9 mouse cellular contexts compared by ENCODE assay signal in the genomic region with DNA sequence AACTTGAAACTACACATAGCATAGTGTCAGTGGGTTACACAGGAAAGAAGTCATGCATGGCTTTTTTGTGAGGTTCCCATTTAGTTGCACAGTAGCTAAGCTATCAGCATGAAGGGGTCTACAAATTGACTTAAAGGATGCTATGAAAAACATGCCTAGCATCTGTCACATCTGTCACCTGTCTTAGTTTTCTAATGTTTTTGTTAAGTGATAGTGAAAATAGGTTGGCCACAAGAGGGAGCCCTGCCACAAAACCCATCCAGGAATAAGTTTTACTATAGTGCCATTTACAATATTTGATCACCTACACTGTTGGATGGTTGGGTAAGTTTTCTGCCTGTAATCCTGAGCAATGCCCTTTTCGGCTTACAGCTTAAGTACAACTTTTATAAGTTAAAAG. TPM values are rescaled to one million over a fixed set of nuclear protein-coding genes. Genes with fewer than 3 reads are reported as not detected.
DNase-seq lines count a peak whose midpoint lies in the region; ATAC-seq and TF ChIP-seq lines count a peak whose summit lies in the region.
"Had no signal": no experiment of that assay in that cellular context is flagged by ENCODE, and none has a peak within 500 bp of the region (broad histone marks: within the 10 kb centered on the region; RNA-seq: fewer than 3 reads in every experiment).

No protein-coding gene starts in this region.

- no peaks in the 10 kb centered on the region for H3K27me3 ChIP-seq in forebrain, embryonic 11.5 days (ENCODE audit: control insufficient read depth, insufficient read depth, low read length)
- H3K27me3 ChIP-seq in forebrain, embryonic 15.5 days, result no peaks in the 10 kb centered on the region
- no peaks in the 10 kb centered on the region for H3K27me3 ChIP-seq in neural tube, embryonic 15.5 days (replicated peaks)
- H3K27me3 ChIP-seq in hindbrain, embryonic 16.5 days (replicated peaks; ENCODE audit: control insufficient read depth, insufficient read depth, low read length), result no peaks in the 10 kb centered on the region
- H3K27me3 ChIP-seq in lung, embryonic 16.5 days (ENCODE audit: control insufficient read depth, insufficient read depth, low read depth, low read length), result no peaks in the 10 kb centered on the region
- H3K27me3 ChIP-seq in stomach, postnatal 0 days (ENCODE audit: control insufficient read depth, insufficient read depth, low read length), result no peaks in the 10 kb centered on the region

- H3K4me1 ChIP-seq in forebrain, embryonic 11.5 days (replicated peaks; ENCODE audit: control insufficient read depth, insufficient read depth, low read length), result 0 out of 2 replicates have a peak, but pooled peaks cover 1% of the 10 kb centered on the region
- H3K4me1 ChIP-seq in forebrain, embryonic 15.5 days, result peaks cover 25% of the 10 kb centered on the region
- peaks cover 24% of the 10 kb centered on the region for H3K4me1 ChIP-seq in neural tube, embryonic 15.5 days
- H3K4me1 ChIP-seq in hindbrain, embryonic 16.5 days (ENCODE audit: control insufficient read depth, insufficient read depth, low read depth, low read length), result peaks cover 15% of the 10 kb centered on the region
- peaks cover 13% of the 10 kb centered on the region for H3K4me1 ChIP-seq in lung, embryonic 16.5 days (replicated peaks; ENCODE audit: control insufficient read depth, insufficient read depth, low read length)
- no peaks in the 10 kb centered on the region for H3K4me1 ChIP-seq in stomach, postnatal 0 days (replicated peaks; ENCODE audit: control insufficient read depth, insufficient read depth)

- TF ChIP-seq POLR2A in brain, embryonic 14.5 days (IDR thresholded peaks at IDR 0.05; ENCODE audit: borderline replicate concordance, extremely low read depth, insufficient read depth, insufficient read length, poor library complexity, severe bottlenecking), result no peak

- H3K4me3 ChIP-seq in forebrain, embryonic 11.5 days (ENCODE audit: low read depth, low read length), result no peak overlapping the region
- no peak overlapping the region for H3K4me3 ChIP-seq in forebrain, embryonic 15.5 days
- H3K4me3 ChIP-seq in neural tube, embryonic 15.5 days (replicated peaks), result no peak overlapping the region
- no peak overlapping the region for H3K4me3 ChIP-seq in hindbrain, embryonic 16.5 days (ENCODE audit: low read length)
- H3K4me3 ChIP-seq in lung, embryonic 16.5 days (ENCODE audit: low read length), result no peak overlapping the region
- no peak overlapping the region for H3K4me3 ChIP-seq in stomach, postnatal 0 days (ENCODE audit: low read depth, low read length)
- H3K4me3 ChIP-seq: myocyte had no signal

- no peak for TF ChIP-seq EP300 in stomach, postnatal 0 days (optimal IDR thresholded peaks at IDR 0.05)

- peak; percentile 42 for TF ChIP-seq CTCF in brain, embryonic 14.5 days (IDR thresholded peaks at IDR 0.05; ENCODE audit: borderline replicate concordance, extremely low read depth, insufficient read depth, insufficient read length)
- peak; percentile 79 for TF ChIP-seq CTCF in stomach, postnatal 0 days (IDR thresholded peaks at IDR 0.05; ENCODE audit: low read depth)

- WGBS in forebrain, embryonic 11.5 days, result 81% methylated on average over 1 of the region's 1 CpGs
- WGBS in forebrain, embryonic 15.5 days, result 71% methylated on average over 1 of the region's 1 CpGs
- WGBS in neural tube, embryonic 15.5 days, result 83% methylated on average over 1 of the region's 1 CpGs
- 81% methylated on average over 1 of the region's 1 CpGs for WGBS in hindbrain, embryonic 16.5 days
- 70% methylated on average over 1 of the region's 1 CpGs for whole genome bisulfite sequencing in lung, embryonic 16.5 days
- 60% methylated on average over 1 of the region's 1 CpGs for WGBS in stomach, postnatal 0 days

- no peak for ATAC-seq in forebrain, embryonic 11.5 days (replicated peaks; ENCODE audit: low FRiP score)
- ATAC-seq in forebrain, embryonic 15.5 days (replicated peaks), result no peak
- no peak for ATAC-seq in neural tube, embryonic 15.5 days (ENCODE audit: low FRiP score)
- peak; percentile 35; the same call in 1 of the 2 replicates for ATAC-seq in hindbrain, embryonic 16.5 days
- peak; percentile 19 for ATAC-seq in lung, embryonic 16.5 days (ENCODE audit: low read depth)
- 0 out of 2 replicates have a peak, but pooled peaks have one; percentile 22 for ATAC-seq in stomach, postnatal 0 days (ENCODE audit: low FRiP score, low TSS enrichment)

- H3K4me2 ChIP-seq in forebrain, embryonic 11.5 days (ENCODE audit: low read depth, low read length, severe bottlenecking), result no peak overlapping the region
- no peak overlapping the region for H3K4me2 ChIP-seq in forebrain, embryonic 15.5 days (replicated peaks)
- H3K4me2 ChIP-seq in neural tube, embryonic 15.5 days, result no peak overlapping the region
- H3K4me2 ChIP-seq in hindbrain, embryonic 16.5 days (ENCODE audit: low read length), result no peak overlapping the region
- H3K4me2 ChIP-seq in lung, embryonic 16.5 days (ENCODE audit: low read depth, low read length), result no peak overlapping the region
- H3K4me2 ChIP-seq in stomach, postnatal 0 days (replicated peaks; ENCODE audit: low read depth), result no peak overlapping the region

- no peaks in the 10 kb centered on the region for H3K9me3 ChIP-seq in forebrain, embryonic 11.5 days (ENCODE audit: control insufficient read depth, low read length)
- no peaks in the 10 kb centered on the region for H3K9me3 ChIP-seq in forebrain, embryonic 15.5 days
- H3K9me3 ChIP-seq in neural tube, embryonic 15.5 days (replicated peaks), result no peaks in the 10 kb centered on the region
- no peaks in the 10 kb centered on the region for H3K9me3 ChIP-seq in hindbrain, embryonic 16.5 days (ENCODE audit: control insufficient read depth, low read length)
- H3K9me3 ChIP-seq in lung, embryonic 16.5 days (ENCODE audit: control insufficient read depth, low read length), result no peaks in the 10 kb centered on the region
- no peaks in the 10 kb centered on the region for H3K9me3 ChIP-seq in stomach, postnatal 0 days (ENCODE audit: control insufficient read depth, low read length)

- no peak overlapping the region for H3K9ac ChIP-seq in forebrain, embryonic 11.5 days (ENCODE audit: low read length)
- H3K9ac ChIP-seq in forebrain, embryonic 15.5 days (replicated peaks), result no peak overlapping the region
- no peak overlapping the region for H3K9ac ChIP-seq in neural tube, embryonic 15.5 days (replicated peaks)
- H3K9ac ChIP-seq in hindbrain, embryonic 16.5 days (ENCODE audit: low read depth, low read length), result no peak overlapping the region
- no peak overlapping the region for H3K9ac ChIP-seq in lung, embryonic 16.5 days (ENCODE audit: low read length)
- no peak overlapping the region for H3K9ac ChIP-seq in stomach, postnatal 0 days (ENCODE audit: low read length)

- H3K36me3 ChIP-seq in forebrain, embryonic 11.5 days (ENCODE audit: control insufficient read depth, insufficient read depth, low read length), result peaks cover 5% of the 10 kb centered on the region; the same call in 1 of the 2 replicates
- H3K36me3 ChIP-seq in forebrain, embryonic 15.5 days, result peaks cover 31% of the 10 kb centered on the region
- H3K36me3 ChIP-seq in neural tube, embryonic 15.5 days, result peaks cover 16% of the 10 kb centered on the region
- peaks cover 14% of the 10 kb centered on the region for H3K36me3 ChIP-seq in hindbrain, embryonic 16.5 days (ENCODE audit: control insufficient read depth, insufficient read depth, low read length)
- H3K36me3 ChIP-seq in lung, embryonic 16.5 days (ENCODE audit: control insufficient read depth, insufficient read depth, low read length), result peaks cover 10% of the 10 kb centered on the region; the same call in 1 of the 2 replicates
- peaks cover 7% of the 10 kb centered on the region; the same call in 1 of the 2 replicates for H3K36me3 ChIP-seq in stomach, postnatal 0 days (ENCODE audit: control insufficient read depth, insufficient read depth, low read length)

- H3K27ac ChIP-seq in forebrain, embryonic 11.5 days (ENCODE audit: low read depth, low read length), result no peak overlapping the region
- no peak overlapping the region for H3K27ac ChIP-seq in forebrain, embryonic 15.5 days (replicated peaks)
- H3K27ac ChIP-seq in neural tube, embryonic 15.5 days (replicated peaks), result no peak overlapping the region
- H3K27ac ChIP-seq in hindbrain, embryonic 16.5 days (ENCODE audit: low read depth, low read length), result no peak overlapping the region
- no peak overlapping the region for H3K27ac ChIP-seq in lung, embryonic 16.5 days (ENCODE audit: low read length)
- no peak overlapping the region for H3K27ac ChIP-seq in stomach, postnatal 0 days (replicated peaks)

- DNase-seq in forebrain, embryonic 11.5 days (ENCODE audit: low spot score), result peak; percentile 67
- peak; percentile 52 for DNase-seq in neural tube, embryonic 10.5 days (ENCODE audit: extremely low spot score, low spot score)
- peak; percentile 77 for DNase-seq in brain, embryonic 14.5 days (ENCODE audit: low read depth)
- DNase-seq in stomach, postnatal 0 days (ENCODE audit: low spot score), result peak; percentile 59

RNA-seq across cellular contexts. Expression of a gene that starts 7.4 kb away (rescaled TPM):
- polyA plus RNA-seq in forebrain, embryonic 11.5 days (2014; fragmentation: Nextera tagmentation; extraction: Ambion mirVana), result 559 and 563 TPM in 2 replicates
- 342 and 347 TPM in 2 replicates for polyA plus RNA-seq in forebrain, embryonic 15.5 days (2015; fragmentation: Nextera tagmentation; extraction: Ambion mirVana)
- polyA plus RNA-seq in neural tube, embryonic 15.5 days (2015; fragmentation: Nextera tagmentation; extraction: Ambion mirVana), result 183 and 211 TPM in 2 replicates
- polyA plus RNA-seq in brain, embryonic 14.5 days (2012; rRNA removed), result 456 and 624 TPM in 2 replicates
- 168 and 190 TPM in 2 replicates for polyA plus RNA-seq in hindbrain, embryonic 16.5 days (2015; fragmentation: Nextera tagmentation; extraction: Ambion mirVana)
- 257 and 272 TPM in 2 replicates for polyA plus RNA-seq in lung, embryonic 16.5 days (2015; fragmentation: Nextera tagmentation; extraction: Ambion mirVana)
- polyA plus RNA-seq in stomach, postnatal 0 days (2015; fragmentation: Nextera tagmentation; extraction: Ambion mirVana), result 88.1 and 97.5 TPM in 2 replicates

RNA-seq across cellular contexts. Expression of a gene that starts 13.5 kb away (rescaled TPM):
- polyA plus RNA-seq in forebrain, embryonic 11.5 days (2014; fragmentation: Nextera tagmentation; extraction: Ambion mirVana), result 84.8 and 87.7 TPM in 2 replicates
- polyA plus RNA-seq in forebrain, embryonic 15.5 days (2015; fragmentation: Nextera tagmentation; extraction: Ambion mirVana), result 60.6 and 61.4 TPM in 2 replicates
- 35.0 and 39.1 TPM in 2 replicates for polyA plus RNA-seq in neural tube, embryonic 15.5 days (2015; fragmentation: Nextera tagmentation; extraction: Ambion mirVana)
- 45.0 and 58.4 TPM in 2 replicates for polyA plus RNA-seq in brain, embryonic 14.5 days (2012; rRNA removed)
- 32.3 and 38.9 TPM in 2 replicates for polyA plus RNA-seq in hindbrain, embryonic 16.5 days (2015; fragmentation: Nextera tagmentation; extraction: Ambion mirVana)
- 32.9 and 38.2 TPM in 2 replicates for polyA plus RNA-seq in lung, embryonic 16.5 days (2015; fragmentation: Nextera tagmentation; extraction: Ambion mirVana)
- 15.9 and 18.1 TPM in 2 replicates for polyA plus RNA-seq in stomach, postnatal 0 days (2015; fragmentation: Nextera tagmentation; extraction: Ambion mirVana)

RNA-seq across cellular contexts. Expression of a gene that starts 43.3 kb away (rescaled TPM):
- polyA plus RNA-seq in forebrain, embryonic 11.5 days (2014; fragmentation: Nextera tagmentation; extraction: Ambion mirVana), result 26.2 and 29.0 TPM in 2 replicates
- polyA plus RNA-seq in forebrain, embryonic 15.5 days (2015; fragmentation: Nextera tagmentation; extraction: Ambion mirVana), result 39.2 and 43.4 TPM in 2 replicates
- polyA plus RNA-seq in neural tube, embryonic 15.5 days (2015; fragmentation: Nextera tagmentation; extraction: Ambion mirVana), result 40.6 and 49.0 TPM in 2 replicates
- polyA plus RNA-seq in brain, embryonic 14.5 days (2012; rRNA removed), result 33.1 and 53.2 TPM in 2 replicates
- polyA plus RNA-seq in hindbrain, embryonic 16.5 days (2015; fragmentation: Nextera tagmentation; extraction: Ambion mirVana), result 29.9 and 41.3 TPM in 2 replicates
- polyA plus RNA-seq in lung, embryonic 16.5 days (2015; fragmentation: Nextera tagmentation; extraction: Ambion mirVana), result 11.3 and 11.8 TPM in 2 replicates
- polyA plus RNA-seq in stomach, postnatal 0 days (2015; fragmentation: Nextera tagmentation; extraction: Ambion mirVana), result 12.8 and 13.7 TPM in 2 replicates

Comparison
In these comparisons a context has a peak if more than half of its experiments do, and no peak if none do; other contexts are left out.
1. ATAC-seq: peak in hindbrain, embryonic 16.5 days (single experiment), lung, embryonic 16.5 days (single experiment) and stomach, postnatal 0 days (single experiment); none in forebrain, embryonic 11.5 days (single experiment), forebrain, embryonic 15.5 days (single experiment) and neural tube, embryonic 15.5 days (single experiment).
2. Peak in every context shown above with its lines, with median percentiles within 50 percentile points of each other: DNase-seq.